Mouse (Mus musculus) brain, embryonic 18.5 days (tissue): ENCODE measurements at regions not wholly inside any gene's neighbourhood (a gene's known extent, or its start where the extent isn't known, plus 50 kb on each side); places are given as distances from the start of the nearest gene placed in this dataset.

Experiments used
- DNase-seq: peaks from one replicate; pipeline ENCODE4 v3.0.0-alpha.2; 2012; ENCODE audit warnings: low read depth, low spot score

- DNase-seq, result no peak
These were observed 441.5 kb downstream of the Basp1 start for GRCm38 (mm10) chr15:24972020-24972419.

GRCm38 (mm10) chr15:24969391-24969812 is 444.2 kb downstream of the Basp1 start:
- DNase-seq, result no peak

GRCm38 (mm10) chr15:24968636-24969317 is 444.8 kb downstream of the Basp1 start:
- no peak for DNase-seq

- no peak for DNase-seq
These were observed 483.8 kb downstream of the Basp1 start for GRCm38 (mm10) chr15:24929742-24930141.

- no peak for DNase-seq
These were observed 501.7 kb downstream of the Basp1 start for GRCm38 (mm10) chr15:24911866-24912265.

GRCm38 (mm10) chr15:24911466-24911865 is 502.1 kb downstream of the Basp1 start:
- DNase-seq, result no peak

GRCm38 (mm10) chr15:24906957-24907356 is 506.6 kb downstream of the Basp1 start:
- DNase-seq, result no peak

- no peak for DNase-seq
These were observed 534.7 kb downstream of the Basp1 start for GRCm38 (mm10) chr15:24878846-24879245.

- peak; percentile 46 for DNase-seq
These were observed 535.6 kb downstream of the Basp1 start for GRCm38 (mm10) chr15:24877711-24878598.

- no peak for DNase-seq
These were observed 537.3 kb downstream of the Basp1 start for GRCm38 (mm10) chr15:24876157-24876731.

- no peak for DNase-seq
These were observed 573.3 kb downstream of the Basp1 start for GRCm38 (mm10) chr15:24840271-24840670.

GRCm38 (mm10) chr15:24838390-24838789 is 575.2 kb downstream of the Basp1 start:
- DNase-seq, result no peak

GRCm38 (mm10) chr15:24827881-24828280 is 585.7 kb downstream of the Basp1 start:
- no peak for DNase-seq

GRCm38 (mm10) chr15:24827259-24827658 is 586.3 kb downstream of the Basp1 start:
- no peak for DNase-seq

GRCm38 (mm10) chr15:24796836-24797235 is 616.7 kb downstream of the Basp1 start:
- DNase-seq, result no peak

- DNase-seq, result no peak
These were observed 620.2 kb downstream of the Basp1 start for GRCm38 (mm10) chr15:24793381-24793780.

GRCm38 (mm10) chr15:24786336-24786735 is 627.2 kb downstream of the Basp1 start:
- no peak for DNase-seq

GRCm38 (mm10) chr15:24778234-24778633 is 635.3 kb downstream of the Basp1 start:
- DNase-seq, result peak; percentile 24

GRCm38 (mm10) chr15:24751480-24752157 is 661.9 kb downstream of the Basp1 start:
- DNase-seq, result no peak

- DNase-seq, result no peak
These were observed 670.3 kb downstream of the Basp1 start for GRCm38 (mm10) chr15:24743240-24743639.

- DNase-seq, result no peak
These were observed 688.4 kb downstream of the Basp1 start for GRCm38 (mm10) chr15:24725170-24725569.

- DNase-seq, result peak; percentile 22
These were observed 688.9 kb downstream of the Basp1 start for GRCm38 (mm10) chr15:24724664-24725063.
